Mouse (Mus musculus) CH12.LX (cell line): ENCODE measurements around the gene Frmd5.

ENCODE experiments used
- BHLHE40 ChIP-seq: IDR thresholded peaks from 2 replicates; pipeline ENCODE4 v1.6.1; 2011; ENCODE audit warnings: mild to moderate bottlenecking, low read depth, low read length, improper control_type of control experiment
- EP300 ChIP-seq: IDR thresholded peaks from 2 replicates; pipeline ENCODE4 v1.6.1; 2011; ENCODE audit warnings: low read length, improper control_type of control experiment
- MAZ ChIP-seq: IDR thresholded peaks from 2 replicates; pipeline ENCODE4 v1.6.1; 2012; ENCODE audit warnings: low read depth, mild to moderate bottlenecking, inconsistent platforms, low read length, improper control_type of control experiment, moderate library complexity
- MEF2A ChIP-seq: IDR thresholded peaks from 2 replicates; pipeline ENCODE4 v1.6.1; 2014; ENCODE audit warnings: low read depth, mild to moderate bottlenecking, inconsistent platforms, low read length, improper control_type of control experiment, borderline replicate concordance
- POLR2A ChIP-seq: IDR thresholded peaks from 2 replicates; pipeline ENCODE4 v1.6.1; 2011; ENCODE audit warnings: low read depth, mild to moderate bottlenecking, improper control_type of control experiment, low read length
- SMC3 ChIP-seq: IDR thresholded peaks from 2 replicates; pipeline ENCODE4 v1.6.1; 2011; ENCODE audit warnings: low read depth, low read length, improper control_type of control experiment

- no peak for TF ChIP-seq MAZ
- TF ChIP-seq SMC3: no peak
- TF ChIP-seq MEF2A: no peak
- TF ChIP-seq BHLHE40: no peak
- no peak for TF ChIP-seq POLR2A
- TF ChIP-seq EP300: no peak
Measured at GRCm38 (mm10) chr2:121518106-121518505, 288.8 kb downstream of the Frmd5 start.
